Mouse (Mus musculus) mammary gland, adult 2 months (tissue): Measurements from ENCODE around the gene Olfr292. TPM values are rescaled to one million over a fixed set of nuclear protein-coding genes. Genes with fewer than 3 reads are reported as not detected.

Experiments used
- polyA plus RNA-seq: library from polyadenylated mRNA; depleted of rRNA; stranded (reverse); fragments of >200 nt; gene quantifications from 2 replicates; pipeline ENCODE4 v1.2.3, GENCODE M21; 2012; ENCODE audit warnings: low replicate concordance; rRNA removed

The Olfr292 gene
- polyA plus RNA-seq, result not detected in 2 replicates

DNA sequence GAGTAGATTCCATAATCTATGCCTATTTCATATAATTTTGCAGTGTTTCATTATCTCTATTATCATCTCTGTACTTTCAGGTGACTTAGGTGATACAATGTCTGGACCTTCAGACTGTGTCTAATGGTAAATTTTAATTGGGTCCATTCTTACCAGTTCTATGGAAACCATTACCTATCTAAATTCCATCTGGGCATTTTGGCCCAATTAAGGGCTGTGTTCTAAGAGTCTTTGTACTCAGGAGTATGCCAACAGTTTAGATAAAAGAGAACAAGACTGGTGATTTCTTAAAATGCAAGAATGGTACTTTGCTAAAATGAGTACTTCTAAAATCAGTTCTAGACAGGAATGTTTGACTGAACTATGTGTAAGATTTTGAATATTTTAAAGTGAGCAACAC is at the start of gene Olfr292:
Gene Olfr292, plus strand, starts transcription at position 301 of the 400 bp plus-strand sequence.

GRCm38 (mm10) chr7:86648761-86649160 is 39.4 kb upstream of the Olfr292 start, which contains the start of gene Olfr293:
TSS of gene Olfr293 (plus strand) at chr7:86649061.

Other genes starting within 250 kb of the Olfr292 start
- not detected in 2 replicates for gene Olfr299, start 228.4 kb upstream of the Olfr292 start, polyA plus RNA-seq
- gene Olfr298, start 195.8 kb upstream of the Olfr292 start, polyA plus RNA-seq, result not detected in 2 replicates
- gene Olfr297, start 168.4 kb upstream of the Olfr292 start, polyA plus RNA-seq, result not detected in 2 replicates
- gene Olfr295, start 104.5 kb upstream of the Olfr292 start, polyA plus RNA-seq, result not detected in 2 replicates
- gene Olfr294, start 71.7 kb upstream of the Olfr292 start, polyA plus RNA-seq, result not detected in 2 replicates
- not detected in 2 replicates for gene Olfr293, start 39.3 kb upstream of the Olfr292 start, polyA plus RNA-seq
- gene Folh1, start 87.6 kb downstream of the Olfr292 start, polyA plus RNA-seq, result 0.62 TPM in 2 replicates
- gene Vmn2r77, start 106.7 kb downstream of the Olfr292 start, polyA plus RNA-seq, result not detected in 2 replicates
- gene Vmn2r78, start 226.8 kb downstream of the Olfr292 start, polyA plus RNA-seq, result not detected in 2 replicates